Mouse (Mus musculus) E14TG2a.4 (cell line): ENCODE results near the gene Nelfb.

ENCODE experiments used
- CTCF ChIP-seq: conservative IDR thresholded peaks from 2 replicates; pipeline ENCODE4 v1.5.1; 2014; ENCODE audit warnings: low read length
- NANOG ChIP-seq: IDR thresholded peaks from 2 replicates; pipeline ENCODE4 v1.6.1; 2014; ENCODE audit warnings: borderline replicate concordance, low read length, mixed read lengths
- POU5F1 ChIP-seq: IDR thresholded peaks from 2 replicates; pipeline ENCODE4 v1.6.1; 2014; ENCODE audit warnings: low read length, borderline replicate concordance

- peak; percentile 80 for TF ChIP-seq CTCF
- no peak for TF ChIP-seq NANOG
- no peak for TF ChIP-seq POU5F1
Measured at GRCm38 (mm10) chr2:25193330-25193770, 17.9 kb downstream of the Nelfb start.
